Mouse (Mus musculus) heart, adult 10 weeks (tissue): ENCODE results near the gene Cnksr2. TPM values are rescaled to one million over a fixed set of nuclear protein-coding genes. Genes with fewer than 3 reads are reported as not detected.

Experiments used
- polyA plus RNA-seq: library from polyadenylated mRNA; stranded (reverse); fragments of 350-450 nt; fragmentation: Illumina TruSeq; extraction: RNeasy Lipid Tissue Mini Kit (QIAGEN cat#74804); gene quantifications from one replicate; pipeline ENCODE4 v1.2.3, GENCODE M21; 2014; ENCODE audit warnings: low read depth, low replicate concordance

The Cnksr2 gene
- not detected for polyA plus RNA-seq

DNA sequence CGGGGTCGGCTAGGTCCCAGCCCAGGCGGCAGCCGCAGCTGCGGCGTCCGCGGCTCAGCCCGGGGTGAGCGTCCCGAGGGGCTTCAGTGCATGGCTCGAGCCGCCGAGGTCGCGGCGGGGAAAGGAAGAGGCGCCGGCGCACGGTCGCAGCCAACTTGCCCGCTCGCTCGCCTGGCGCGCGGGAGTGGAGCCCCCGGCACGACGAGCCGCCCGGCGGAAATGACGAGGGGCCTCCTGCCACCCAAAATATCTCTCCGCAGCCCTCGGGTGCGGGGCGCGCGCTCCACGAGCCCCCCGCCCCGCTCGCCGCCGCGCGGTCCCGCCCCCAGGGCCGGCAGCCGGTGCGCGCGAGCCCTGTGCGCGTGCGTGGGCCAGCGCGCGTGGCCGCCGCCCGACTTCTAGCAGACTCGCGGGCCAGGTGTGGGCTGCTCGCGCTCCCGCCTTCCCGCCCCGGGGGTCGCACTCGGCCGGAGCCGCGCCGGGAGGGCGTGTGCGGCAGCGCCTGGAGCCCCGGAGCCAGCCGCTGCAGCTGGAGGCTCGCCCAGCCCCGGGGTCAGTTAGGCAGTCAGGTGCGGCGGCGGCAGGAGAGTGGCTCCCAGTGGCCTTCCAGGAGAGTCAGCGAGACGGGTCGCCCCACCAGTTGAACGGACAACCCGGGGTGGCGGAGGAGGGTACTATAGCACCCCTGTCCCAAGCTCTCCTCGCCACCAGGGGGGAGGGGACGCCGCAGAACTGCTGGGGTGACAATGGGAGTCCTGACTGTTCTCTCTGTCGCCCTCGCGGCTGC lies at the start of gene Cnksr2:
Gene Cnksr2 (minus strand): TSS at position 238 of the 787 bp plus-strand sequence.

GRCm38 (mm10) chrX:157818207-157818920 lies 224.7 kb downstream of the Cnksr2 start, which contains the start of gene Klhl34:
TSS of gene Klhl34 (plus strand) at chrX:157818435.

Other genes starting within 250 kb of the Cnksr2 start
- gene Klhl34, start 224.9 kb downstream of the Cnksr2 start, polyA plus RNA-seq, result 5.9 TPM